Mouse (Mus musculus) testis, postnatal 14 days (tissue): ENCODE data around the gene Slc30a9.

Source experiments
- DNase-seq: peaks from one replicate; pipeline ENCODE4 v3.0.0; 2021; ENCODE audit warnings: low spot score

Gene Slc30a9

DNA sequence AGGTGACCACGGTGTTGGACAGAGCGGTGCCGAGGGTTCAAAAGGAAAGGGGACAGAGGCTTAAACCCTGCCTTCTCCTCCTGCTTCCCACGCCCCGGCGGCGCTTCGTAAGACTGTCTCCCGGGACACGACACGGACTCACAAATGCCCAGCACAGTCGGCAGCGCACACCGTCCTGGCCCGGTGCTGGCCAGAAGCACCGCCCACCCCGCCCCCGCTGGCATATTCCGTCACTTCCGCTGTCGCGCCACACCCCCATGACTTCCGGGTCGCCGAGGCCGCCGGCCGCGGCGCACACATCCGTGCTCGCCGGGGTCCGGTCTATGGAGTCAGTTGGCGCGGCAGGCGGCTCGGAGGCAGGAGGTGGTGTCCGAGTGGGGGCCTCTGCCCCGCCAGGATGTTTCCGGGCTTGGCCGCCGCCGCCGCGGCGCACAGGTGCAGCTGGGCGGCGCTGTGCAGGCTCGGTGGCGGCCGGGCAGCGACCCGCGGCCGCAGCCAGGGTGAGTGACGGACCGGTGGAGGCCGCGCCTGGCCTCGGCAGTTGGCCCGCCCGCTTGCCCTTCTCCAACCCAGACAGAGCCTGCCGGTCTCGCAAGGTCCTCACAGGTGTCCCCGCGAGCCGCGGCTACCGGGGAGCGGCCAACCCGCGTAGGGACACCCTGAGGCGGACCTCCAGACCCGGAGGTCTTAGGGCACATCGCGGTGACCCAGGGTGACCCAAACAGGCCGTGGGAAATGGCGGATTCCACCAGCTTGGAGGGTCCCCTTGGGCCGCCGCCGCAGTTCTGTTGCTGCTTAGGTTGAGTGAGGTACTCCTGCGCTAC lies at the start of gene Slc30a9:
Gene Slc30a9 (plus strand): TSS at position 258 of the 824 bp plus-strand sequence.
- DNase-seq: peak; percentile 91

DNA sequence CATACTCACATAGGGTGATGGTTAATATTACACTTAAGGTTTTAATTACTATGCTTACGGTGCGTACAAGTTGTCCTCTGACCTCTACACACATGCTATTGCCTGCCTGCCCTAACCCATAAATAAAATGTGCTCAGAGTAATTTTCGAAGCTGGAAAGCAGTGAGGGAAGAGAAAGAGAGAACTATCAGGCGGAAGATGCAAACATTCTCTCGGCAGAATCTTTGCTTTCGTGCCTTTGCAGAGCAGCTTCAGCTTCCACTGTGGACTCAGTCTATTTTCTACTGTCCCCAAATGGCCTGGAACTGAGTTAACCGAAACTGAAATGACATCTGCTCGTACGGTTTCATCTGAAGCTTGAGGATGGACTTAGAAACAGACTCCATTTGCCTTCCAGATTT lies 48.3 kb upstream of the Slc30a9 start:
- DNase-seq: no peak

DNA sequence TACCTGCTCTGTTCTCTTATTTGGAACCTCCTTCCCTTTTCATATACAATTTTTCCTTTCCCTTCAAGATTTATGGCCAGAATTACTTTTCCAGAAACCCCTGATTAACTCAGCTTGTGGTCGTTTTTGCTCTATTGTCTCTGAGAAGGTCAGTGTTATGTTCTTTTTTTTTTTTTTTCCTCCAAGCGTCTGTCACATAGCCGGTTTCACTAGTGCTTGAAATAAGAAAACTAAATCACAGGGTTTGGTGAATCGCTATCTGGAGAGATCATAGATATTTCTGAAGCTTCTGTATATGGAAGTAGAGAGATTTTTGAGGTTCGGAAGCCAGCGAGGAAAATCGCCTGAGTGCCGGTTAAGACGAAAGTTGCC lies 46.6 kb upstream of the Slc30a9 start:
- no peak for DNase-seq

DNA sequence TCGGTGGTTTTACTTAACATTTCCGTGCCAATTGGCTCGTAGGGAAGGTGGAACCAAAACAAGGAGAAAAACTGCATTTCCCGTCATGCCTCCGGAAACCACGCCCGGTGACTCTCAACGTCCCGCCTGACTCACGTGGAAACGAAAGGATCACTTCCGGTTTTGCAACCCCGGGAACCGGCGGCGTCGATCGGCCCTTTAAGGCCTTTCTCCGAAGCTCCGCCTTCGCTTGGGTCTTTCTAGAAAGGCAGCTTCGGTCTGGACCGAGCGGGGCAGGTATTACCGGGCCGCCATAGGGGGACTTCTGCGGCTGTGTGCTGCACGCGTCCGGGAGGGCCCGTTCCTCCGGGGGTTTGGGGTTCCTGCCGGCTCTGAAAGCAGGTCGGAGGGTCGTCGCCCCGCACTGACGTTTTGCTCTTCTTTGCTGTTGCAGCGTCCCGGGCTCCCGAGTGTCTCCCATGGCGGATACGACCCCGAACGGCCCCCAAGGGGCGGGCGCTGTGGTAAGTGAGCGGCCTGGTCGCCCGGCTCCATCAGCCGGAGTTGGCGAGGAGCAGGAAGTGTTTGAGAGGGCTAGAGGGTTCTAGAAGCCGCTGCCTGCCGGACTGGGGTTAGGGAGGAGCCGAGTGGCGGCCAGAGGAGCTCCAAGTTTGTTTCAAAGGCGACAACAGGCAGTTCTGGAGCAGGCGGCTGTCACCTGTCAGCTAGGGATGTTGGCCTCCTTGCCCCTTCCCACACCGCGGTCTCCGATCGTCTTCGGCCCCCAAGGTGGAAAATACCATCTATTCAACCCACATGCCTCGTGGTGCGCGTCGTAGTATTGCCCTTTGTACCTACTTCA lies 46.0 kb upstream of the Slc30a9 start, which contains the start of gene Tmem33:
Gene Tmem33 (plus strand): TSS at position 35 of the 841 bp plus-strand sequence.
- DNase-seq: peak; percentile 93

DNA sequence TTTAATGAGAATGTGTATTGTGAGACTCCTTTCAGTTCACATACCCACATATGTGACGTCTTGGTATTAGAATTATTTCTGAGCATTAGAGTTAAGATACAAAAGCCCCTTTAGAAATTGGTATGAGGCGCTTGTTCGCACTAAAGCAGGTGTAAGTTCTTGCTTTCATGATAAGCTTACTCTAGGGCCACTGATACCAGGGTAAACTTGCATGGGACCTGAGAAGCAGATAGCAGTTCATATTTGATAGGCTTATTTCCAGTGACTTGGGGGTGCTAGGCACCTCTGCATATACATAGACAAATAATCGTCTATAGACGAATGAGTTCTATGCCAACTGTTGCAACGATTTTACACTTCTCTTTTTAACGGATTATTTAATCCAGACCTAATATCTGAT lies 43.8 kb upstream of the Slc30a9 start:
- DNase-seq: no peak

DNA sequence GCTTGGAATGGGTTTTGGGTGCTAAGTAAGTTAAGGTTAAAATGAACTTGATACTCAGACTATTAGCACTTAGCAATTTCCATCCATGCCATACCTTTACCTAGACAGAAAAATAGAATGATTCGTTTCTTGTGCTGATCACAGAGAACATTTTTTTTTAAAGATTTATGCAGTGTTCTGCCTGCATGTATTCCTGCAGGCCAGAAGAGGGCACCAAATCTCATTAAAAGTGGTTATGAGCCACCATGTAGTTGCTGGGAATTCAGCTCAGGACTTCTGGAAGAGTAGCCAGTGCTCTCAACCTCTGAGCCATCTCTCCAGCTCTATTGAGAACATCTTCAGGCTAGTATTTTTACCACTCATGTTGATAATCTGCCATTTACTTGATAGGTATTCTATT lies 40.6 kb upstream of the Slc30a9 start:
- no peak for DNase-seq

DNA sequence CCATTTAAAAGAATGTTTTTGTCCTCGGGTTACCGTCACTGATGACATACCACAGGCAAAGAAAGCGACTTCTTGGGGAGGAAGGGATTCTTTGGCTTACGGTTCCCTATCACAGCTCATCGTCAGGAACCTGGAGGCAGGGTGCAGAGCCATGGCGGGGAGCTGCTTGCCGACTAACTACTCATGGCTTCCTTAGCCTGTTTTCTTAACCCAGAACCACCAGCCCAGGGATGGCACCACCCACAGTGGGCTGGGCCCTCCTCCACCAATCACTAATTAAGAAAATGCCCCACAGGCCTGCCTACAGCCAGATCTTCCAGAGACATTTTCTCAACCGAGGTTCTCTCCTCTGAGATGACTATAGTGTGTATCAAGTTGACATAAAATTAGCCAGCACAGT lies 37.4 kb upstream of the Slc30a9 start:
- no peak for DNase-seq

DNA sequence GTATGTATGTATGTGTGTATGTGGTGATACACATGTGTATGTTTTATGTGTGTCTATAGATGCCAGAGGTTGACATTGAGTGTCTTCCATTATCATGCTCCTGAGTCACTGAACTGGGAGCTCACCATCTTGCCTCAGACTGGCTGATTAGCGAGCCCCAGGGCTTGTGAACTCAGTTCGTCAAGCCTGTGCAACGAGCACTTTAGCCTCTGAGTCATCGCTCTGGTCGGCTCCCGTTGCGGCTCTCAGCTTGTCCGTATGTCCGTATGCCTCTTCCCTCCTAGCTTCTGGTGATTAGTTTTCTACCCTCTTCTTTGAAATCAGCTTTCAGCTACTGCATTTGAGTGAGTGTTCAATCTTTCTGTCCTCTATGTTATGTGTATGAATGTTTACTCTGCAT lies 27.3 kb upstream of the Slc30a9 start:
- DNase-seq: no peak

DNA sequence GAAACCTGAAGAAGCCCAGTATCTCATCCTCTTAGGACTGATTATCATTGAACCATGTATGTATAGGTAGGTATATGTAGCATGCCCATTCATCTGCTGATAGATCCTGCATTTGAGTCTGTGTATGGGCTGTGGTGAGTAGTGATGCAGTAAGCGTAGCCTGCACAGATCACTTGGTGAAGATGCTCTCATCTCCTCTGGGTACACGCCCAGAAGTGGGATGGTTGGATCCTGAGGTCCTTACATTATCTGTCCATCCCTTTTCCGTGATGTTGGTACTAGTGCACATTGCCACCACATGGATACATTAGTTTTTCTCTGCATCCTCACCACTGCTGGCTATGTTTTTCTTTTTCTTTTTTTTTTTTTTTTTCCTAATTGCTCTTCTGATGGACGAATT lies 26.9 kb upstream of the Slc30a9 start:
- no peak for DNase-seq

DNA sequence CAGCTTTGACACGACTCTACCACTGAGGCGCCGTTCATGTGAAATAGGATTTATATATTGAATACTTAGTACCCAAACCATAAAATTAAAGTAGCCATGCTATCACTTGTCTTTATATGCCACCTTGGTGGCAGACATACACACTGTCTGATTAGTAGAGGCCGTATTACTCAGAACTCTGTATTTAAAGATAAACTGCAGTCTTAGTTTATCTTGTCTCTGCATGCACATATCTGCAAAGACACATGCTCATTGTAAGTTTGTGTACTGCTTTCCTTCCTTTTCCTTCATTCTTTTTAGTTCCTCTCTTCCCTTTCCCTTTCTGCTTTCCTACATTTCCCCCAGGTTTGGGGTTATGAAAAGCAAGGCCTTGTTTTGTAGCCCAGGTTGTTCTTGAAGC lies 26.4 kb upstream of the Slc30a9 start:
- DNase-seq: no peak

DNA sequence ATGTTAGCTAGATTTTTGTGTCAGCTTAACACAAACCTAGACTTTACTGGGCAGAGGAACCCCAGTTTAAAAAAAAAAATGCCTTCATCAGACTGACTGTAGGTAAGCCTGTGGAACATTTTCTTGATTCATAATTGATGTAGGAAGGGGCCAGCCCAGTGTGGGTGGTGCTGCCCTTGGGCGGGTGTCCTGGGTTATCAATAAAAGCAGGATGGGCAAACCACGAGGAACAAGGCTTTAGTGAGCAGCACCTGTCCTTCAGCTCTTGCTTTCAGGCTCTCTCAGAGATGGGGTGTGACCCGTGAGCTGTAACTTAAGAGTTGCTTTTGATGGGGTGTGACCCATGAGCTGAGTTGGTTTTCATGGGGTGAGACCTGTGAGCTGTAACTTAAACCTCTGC lies 11.7 kb upstream of the Slc30a9 start:
- no peak for DNase-seq

DNA sequence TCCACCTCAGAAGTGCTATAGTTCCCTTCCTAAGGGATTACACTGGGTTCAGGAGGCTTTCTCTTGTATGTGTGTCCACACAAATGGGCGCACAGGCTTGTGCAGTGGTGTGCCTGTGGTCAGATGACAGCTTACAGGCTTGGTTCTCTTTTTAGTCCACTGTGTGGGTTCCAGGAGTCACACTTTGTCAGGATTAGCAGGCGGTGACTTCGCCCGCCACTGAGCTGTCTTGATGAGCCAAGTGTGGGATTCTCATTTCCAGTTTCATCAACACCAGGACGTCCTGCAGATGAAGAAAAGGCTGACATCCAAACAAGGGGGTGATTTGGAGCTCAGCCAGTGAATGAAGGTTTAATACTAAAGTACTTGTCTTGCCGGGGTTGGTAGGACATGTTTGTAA lies 11.1 kb upstream of the Slc30a9 start:
- no peak for DNase-seq

DNA sequence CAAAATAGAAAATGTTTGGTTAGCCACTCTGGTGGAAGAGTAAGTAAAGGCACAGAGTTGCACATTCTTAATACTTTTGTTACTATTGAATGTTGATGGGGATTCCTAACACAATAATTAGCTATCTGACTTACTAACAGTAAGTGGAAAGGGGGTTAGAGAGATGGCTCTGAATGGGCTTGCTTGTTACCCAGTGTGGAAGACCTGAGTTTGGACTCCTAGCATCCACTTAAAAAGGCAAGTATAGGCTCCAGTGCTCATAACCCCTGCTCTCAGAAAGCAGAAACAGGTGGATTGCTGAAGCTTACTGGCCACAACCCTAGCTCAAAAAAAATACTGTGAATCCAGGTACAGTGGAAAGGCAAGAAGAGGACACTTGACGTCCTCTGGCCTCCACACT lies 10.6 kb upstream of the Slc30a9 start:
- no peak for DNase-seq

DNA sequence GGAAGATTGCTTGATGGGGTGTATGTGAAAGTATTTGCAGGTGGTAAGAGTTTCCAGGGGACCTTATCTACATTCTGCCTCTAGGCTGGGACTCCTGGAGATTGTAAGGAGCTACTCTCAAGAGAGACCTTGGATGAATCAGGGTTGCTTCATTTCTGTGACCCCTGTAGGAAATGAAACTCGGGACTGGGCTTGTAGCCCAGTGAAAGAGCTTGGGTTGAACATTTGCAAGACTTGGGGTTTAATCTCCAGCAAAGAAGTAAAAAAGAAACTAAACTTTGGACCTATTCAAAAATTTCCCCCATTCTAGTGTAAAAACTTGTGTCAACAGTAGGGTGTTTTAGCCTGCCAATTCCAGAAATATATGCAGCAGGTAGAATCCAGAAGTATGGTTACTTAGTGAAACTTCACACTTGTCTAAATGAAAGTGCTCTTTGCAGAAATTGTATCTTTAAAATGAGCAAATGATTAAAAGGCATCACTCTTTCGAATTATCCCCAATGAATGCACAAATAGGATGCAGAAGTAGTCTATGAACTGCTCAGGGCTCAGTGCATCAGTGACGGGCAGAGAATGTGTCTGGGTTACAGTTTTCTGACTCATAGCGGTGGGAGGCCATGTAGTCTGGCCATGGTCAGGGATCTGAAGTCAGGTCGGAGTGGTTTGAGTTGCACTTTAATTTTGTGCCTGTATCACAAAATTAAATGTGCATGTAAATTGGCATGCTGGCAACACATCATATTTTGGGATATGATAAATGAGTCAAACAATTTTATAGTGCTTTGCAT lies 9.5 kb upstream of the Slc30a9 start:
- DNase-seq: no peak

DNA sequence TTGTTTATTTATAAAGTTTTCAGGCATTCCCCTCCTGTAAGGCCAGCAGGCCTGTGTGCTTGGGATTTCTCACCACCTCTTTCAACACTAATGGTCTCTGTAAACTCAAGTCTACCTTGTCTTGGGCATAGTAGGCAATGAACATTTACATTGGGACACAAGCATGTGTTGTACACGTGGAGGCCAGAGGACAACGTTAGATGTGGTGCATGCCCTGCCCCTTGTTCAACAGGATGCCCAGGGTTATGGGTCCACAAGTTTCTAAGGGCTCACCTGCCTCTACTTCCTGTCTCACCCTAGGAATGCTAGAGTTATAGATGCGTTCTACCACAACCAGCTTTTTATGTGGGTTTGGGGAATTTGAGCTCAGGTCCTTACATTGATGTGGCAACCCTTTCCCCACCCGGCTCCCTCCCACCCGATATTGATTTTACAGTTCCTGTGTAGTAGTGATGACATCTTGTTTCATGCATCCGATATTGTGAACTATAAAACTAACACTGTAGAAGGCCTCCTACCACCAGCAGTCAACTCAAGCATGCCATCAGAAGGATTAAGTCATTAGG lies 6.8 kb upstream of the Slc30a9 start:
- DNase-seq: no peak

DNA sequence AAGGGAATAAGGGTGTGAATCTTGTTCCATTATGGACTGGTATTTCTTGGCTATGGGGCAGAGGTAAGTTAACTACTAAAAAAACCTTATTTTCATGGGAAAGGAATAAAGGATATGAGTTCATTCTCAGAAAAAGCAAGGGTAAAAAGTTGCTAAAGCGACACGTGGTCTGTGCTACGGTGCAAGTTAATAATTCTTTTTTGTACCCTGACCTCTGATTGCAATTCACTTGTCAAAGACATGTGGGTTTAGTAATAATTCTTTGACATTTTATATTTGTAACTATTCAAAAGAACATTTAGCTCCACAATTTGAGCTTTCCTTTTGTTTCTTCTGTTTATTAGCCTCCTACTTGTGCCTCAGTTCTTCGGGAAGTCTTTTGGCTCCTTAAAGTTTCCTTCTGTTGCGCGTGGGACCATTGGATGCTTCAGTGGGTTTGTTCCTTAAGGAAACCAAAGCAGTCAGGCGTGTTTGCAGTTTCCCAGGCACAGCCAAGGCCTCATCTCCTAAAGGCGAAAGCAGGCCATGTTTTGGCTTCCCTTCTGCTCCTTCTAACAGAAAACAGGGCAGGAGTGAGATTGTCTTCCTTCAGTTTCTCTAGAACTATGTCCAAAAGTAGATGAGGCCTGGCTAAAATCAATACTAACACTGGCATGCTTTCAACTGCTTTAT lies 5.7 kb upstream of the Slc30a9 start:
- DNase-seq: no peak

DNA sequence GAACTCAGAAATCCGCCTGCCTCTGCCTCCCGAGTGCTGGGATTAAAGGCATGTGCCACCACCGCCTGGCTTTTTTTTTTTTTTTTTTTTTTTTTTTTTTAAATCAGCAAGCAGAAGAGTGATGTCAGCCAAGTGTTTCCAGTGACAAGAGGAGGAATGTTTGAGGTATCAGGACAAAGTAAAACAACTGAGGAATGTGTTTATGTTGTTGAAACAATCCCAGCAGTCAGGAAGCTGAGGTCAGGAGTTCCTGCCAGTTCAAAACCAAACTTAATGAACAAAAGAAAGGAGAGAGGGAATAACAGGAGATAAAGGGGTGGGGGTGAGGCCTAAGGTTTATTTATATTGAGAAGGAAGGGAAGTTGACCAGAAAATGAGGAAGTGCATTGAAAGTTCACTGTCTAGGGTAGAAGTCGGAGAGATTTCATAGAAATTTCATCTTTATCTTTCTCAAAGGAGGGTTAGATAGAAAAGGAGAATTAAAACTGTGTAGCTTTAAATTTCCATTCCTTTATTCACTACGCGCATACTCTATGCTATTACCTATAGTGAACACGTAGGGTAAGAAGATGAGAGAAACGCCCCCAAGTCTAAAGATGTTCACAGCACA lies 4.9 kb upstream of the Slc30a9 start:
- no peak for DNase-seq

DNA sequence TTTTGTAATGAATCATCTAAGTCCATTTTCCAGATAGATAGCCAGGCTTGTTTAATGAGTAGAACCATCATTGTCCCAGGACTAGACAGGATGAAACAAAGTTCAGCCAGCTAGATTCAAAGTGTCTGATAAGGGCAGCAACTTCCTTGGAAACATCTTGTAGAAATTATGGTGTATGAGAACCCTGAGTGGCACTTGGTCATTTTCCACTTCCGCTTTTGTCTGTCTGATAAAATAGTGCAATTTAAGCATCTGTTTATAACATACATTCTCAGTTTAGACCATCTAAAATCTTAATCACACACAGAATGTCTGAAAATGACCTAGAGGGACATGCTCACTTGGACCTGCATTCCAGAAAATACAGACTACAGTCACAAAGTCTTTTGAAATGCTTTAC lies 2.9 kb upstream of the Slc30a9 start:
- no peak for DNase-seq

DNA sequence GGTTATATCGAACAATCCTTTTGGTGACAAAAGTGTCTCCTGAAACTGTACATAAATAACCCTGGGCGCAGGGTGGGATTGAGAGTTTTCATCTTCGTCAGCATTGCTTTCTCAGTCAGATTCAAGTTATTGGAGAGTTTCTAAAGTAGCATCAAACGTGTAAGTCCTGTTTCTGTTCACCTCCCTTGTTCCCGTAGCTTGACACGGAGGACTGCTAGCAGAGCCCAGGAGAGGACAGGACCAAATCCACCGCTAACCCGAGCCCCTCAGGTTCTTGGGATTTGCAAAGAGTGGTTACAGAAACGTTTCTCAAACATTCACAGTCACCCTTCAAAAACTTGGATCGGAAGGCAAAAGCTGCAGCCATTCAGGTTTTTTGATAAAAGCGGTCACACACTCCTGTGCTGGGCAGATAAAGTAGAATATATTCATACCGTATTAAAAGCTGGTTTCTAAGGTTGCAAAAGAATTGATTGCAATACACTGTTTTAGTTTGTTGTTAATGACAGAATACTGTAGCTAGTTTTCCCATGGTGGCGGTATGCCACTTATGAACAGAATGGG lies 986 bp downstream of the Slc30a9 start:
- no peak for DNase-seq

DNA sequence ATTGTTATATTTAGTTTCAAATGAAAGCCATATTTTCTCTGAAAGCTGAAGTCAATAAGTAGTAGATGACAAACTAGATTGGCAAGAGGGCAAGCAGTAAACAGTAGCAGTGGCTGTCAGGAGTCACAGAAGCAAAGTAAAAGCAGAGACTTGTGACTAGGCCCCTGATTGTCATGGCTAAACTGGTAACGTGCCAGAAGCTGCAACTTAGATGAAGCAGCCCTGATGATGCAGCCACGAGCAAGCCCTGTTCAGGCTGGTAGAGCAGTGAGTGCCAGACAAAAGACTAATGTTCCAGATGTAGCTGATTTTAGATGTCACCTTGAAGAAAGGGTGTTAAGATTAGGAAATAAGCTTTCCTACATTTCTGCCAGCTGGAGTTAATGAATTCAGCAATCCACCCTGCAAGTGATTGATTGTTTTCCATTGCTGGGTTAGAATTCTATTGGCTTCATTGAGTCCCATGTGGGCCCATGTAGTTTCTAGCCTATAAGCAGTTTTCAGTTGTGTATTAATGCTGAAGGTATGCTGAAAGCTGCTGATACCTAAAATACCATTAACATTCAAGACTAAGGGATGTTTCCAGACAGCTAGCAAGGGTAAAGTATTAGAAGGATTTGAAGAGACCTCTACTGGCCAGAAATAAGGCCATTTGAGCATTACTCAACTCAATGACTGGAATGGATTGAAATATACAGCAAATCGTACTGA lies 5.2 kb downstream of the Slc30a9 start:
- DNase-seq: no peak
